Mouse (Mus musculus) thymus, adult 18-20 months (tissue): Measurements from ENCODE around the gene Slc45a2.

Experiments used
- DNase-seq, 2 experiments: peaks; one replicate each; pipeline ENCODE4 v3.0.0; 2022; ENCODE audit warnings: mixed read lengths in 2 of 2

Gene Slc45a2

GRCm38 (mm10) chr15:11008756-11009155, 8.2 kb downstream of the Slc45a2 start:
- DNase-seq, result no peak

- no peak for DNase-seq
Measured at GRCm38 (mm10) chr15:11010976-11011548, 10.5 kb downstream of the Slc45a2 start.

GRCm38 (mm10) chr15:11014931-11015330, 14.4 kb downstream of the Slc45a2 start:
- DNase-seq, result no peak

- DNase-seq, result no peak
Measured at GRCm38 (mm10) chr15:11026801-11027561, 26.5 kb downstream of the Slc45a2 start.

- DNase-seq, result no peak
Measured at GRCm38 (mm10) chr15:11030188-11030587, 29.7 kb downstream of the Slc45a2 start.

- no peak for DNase-seq
Measured at GRCm38 (mm10) chr15:11035947-11036474, 35.5 kb downstream of the Slc45a2 start.

GRCm38 (mm10) chr15:11036535-11037375, 36.2 kb downstream of the Slc45a2 start:
- no peak for DNase-seq

- DNase-seq, result no peak
Measured at GRCm38 (mm10) chr15:11037376-11037695, 36.8 kb downstream of the Slc45a2 start.

- DNase-seq, result no peak
Measured at GRCm38 (mm10) chr15:11037711-11038110, 37.2 kb downstream of the Slc45a2 start, which contains the start of gene Rxfp3. Rxfp3 (minus strand) TSS chr15:11037991.

GRCm38 (mm10) chr15:11038476-11038875, 38.0 kb downstream of the Slc45a2 start:
- no peak for DNase-seq

- no peak for DNase-seq
Measured at GRCm38 (mm10) chr15:11040067-11040466, 39.5 kb downstream of the Slc45a2 start.

GRCm38 (mm10) chr15:11041229-11041628, 40.7 kb downstream of the Slc45a2 start:
- no peak for DNase-seq

- DNase-seq, result no peak
Measured at GRCm38 (mm10) chr15:11042828-11043227, 42.3 kb downstream of the Slc45a2 start.

GRCm38 (mm10) chr15:11053678-11054439, 53.3 kb downstream of the Slc45a2 start:
- DNase-seq, result no peak

GRCm38 (mm10) chr15:11054440-11055080, 54.0 kb downstream of the Slc45a2 start:
- DNase-seq, result no peak

GRCm38 (mm10) chr15:11062903-11063302, 62.4 kb downstream of the Slc45a2 start:
- DNase-seq, result no peak

GRCm38 (mm10) chr15:11064160-11064557, 63.6 kb downstream of the Slc45a2 start:
- DNase-seq, result no peak

- DNase-seq, result peak in 1 of 2 experiments; percentile 2
Measured at GRCm38 (mm10) chr15:11064558-11065411, 64.3 kb downstream of the Slc45a2 start, which contains the start of gene Adamts12. Adamts12 (plus strand) TSS chr15:11064790.

- DNase-seq, result no peak
Measured at GRCm38 (mm10) chr15:11065528-11066171, 65.1 kb downstream of the Slc45a2 start.

GRCm38 (mm10) chr15:11066299-11066698, 65.8 kb downstream of the Slc45a2 start:
- no peak for DNase-seq
